Mouse (Mus musculus): ENCODE data around the gene Cd68. TPM values are rescaled to one million over a fixed set of nuclear protein-coding genes. Genes with fewer than 3 reads are reported as not detected.

The Cd68 gene
- polyA plus RNA-seq (2012; rRNA removed): 20.9 and 24.7 TPM in 2 replicates

DNA sequence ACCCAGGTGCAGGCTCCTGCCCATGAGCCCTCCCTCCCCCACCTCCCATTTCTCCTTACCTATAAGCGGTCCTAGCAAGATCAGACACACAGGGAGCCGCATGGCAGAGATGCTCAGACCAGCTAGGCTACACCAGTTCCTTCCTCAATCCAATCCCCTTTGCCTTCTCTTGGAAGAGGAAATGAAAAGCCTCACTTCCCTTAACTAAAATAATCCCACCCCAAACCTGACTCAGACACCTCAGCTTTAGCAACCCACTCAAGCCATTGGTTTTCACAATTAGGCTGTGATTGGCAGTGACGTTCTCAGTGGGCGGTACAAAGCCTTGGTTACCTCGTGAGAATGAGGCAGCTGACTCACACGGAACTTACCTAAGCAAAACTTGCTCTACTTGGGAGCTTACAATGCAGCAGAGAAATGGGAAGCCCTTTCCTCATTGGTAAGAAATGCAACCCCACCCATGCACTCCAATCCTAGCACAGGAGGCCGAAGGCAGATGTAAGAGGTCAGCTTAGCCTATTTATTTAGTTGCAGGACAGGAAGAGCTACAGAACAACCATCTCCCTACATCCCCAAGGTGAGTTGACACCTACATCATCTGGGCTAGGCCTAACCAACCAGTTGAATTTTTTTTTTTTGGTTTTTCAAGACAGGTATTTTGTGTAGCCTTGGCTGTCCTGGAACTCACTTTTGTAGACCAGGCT is at the start of gene Cd68:
TSS of gene Cd68 (minus strand) at position 193 of the 704 bp plus-strand sequence.
- peak within 1 kb of the TSS; percentile 25 for H3K4me3 ChIP-seq (ENCODE audit: low read depth, low read length)
- TF ChIP-seq CTCF (IDR thresholded peaks at IDR 0.05; ENCODE audit: extremely low read depth, insufficient read length, insufficient replicate concordance, low read depth, low read length) (no peak), POLR2A (IDR thresholded peaks at IDR 0.05; ENCODE audit: low read depth, low read length) (no peak)
- H3K27ac ChIP-seq (ENCODE audit: insufficient read depth, low read depth, low read length): peak within 1 kb of the TSS; percentile 1; the same call in 1 of the 2 replicates
- whole genome bisulfite sequencing: 37% methylated on average over 7 of the region's 7 CpGs
- H3K36me3 ChIP-seq (ENCODE audit: control insufficient read depth, insufficient read depth, low read length): peaks cover 38% of the 10 kb centered on the region
- peaks cover 7% of the 10 kb centered on the region for H3K4me1 ChIP-seq (ENCODE audit: control insufficient read depth, insufficient read depth, insufficient read length, low read length)
- H3K27me3 ChIP-seq (ENCODE audit: control insufficient read depth, insufficient read depth, low read length): no peaks in the 10 kb centered on the region

- 70% methylated on average over 9 of the region's 9 CpGs for WGBS
- no peak overlapping the region for H3K4me3 ChIP-seq (ENCODE audit: low read depth, low read length)
- TF ChIP-seq POLR2A (IDR thresholded peaks at IDR 0.05; ENCODE audit: low read depth, low read length) (no peak), CTCF (IDR thresholded peaks at IDR 0.05; ENCODE audit: extremely low read depth, insufficient read length, insufficient replicate concordance, low read depth, low read length) (peak; percentile 55; the same call in 1 of the 2 replicates)
- no peaks in the 10 kb centered on the region for H3K27me3 ChIP-seq (ENCODE audit: control insufficient read depth, insufficient read depth, low read length)
- H3K36me3 ChIP-seq (ENCODE audit: control insufficient read depth, insufficient read depth, low read length): no peaks in the 10 kb centered on the region
- peaks cover 5% of the 10 kb centered on the region; the same call in 1 of the 2 replicates for H3K4me1 ChIP-seq (ENCODE audit: control insufficient read depth, insufficient read depth, insufficient read length, low read length)
- H3K27ac ChIP-seq (ENCODE audit: insufficient read depth, low read depth, low read length): no peak overlapping the region
These were observed 49.5 kb upstream of the Cd68 start for GRCm38 (mm10) chr11:69715482-69715881.

GRCm38 (mm10) chr11:69714636-69715329 is 48.8 kb upstream of the Cd68 start:
- Histone ChIP-seq H3K36me3 (ENCODE audit: control insufficient read depth, insufficient read depth, low read length) (no peaks in the 10 kb centered on the region), H3K27ac (ENCODE audit: insufficient read depth, low read depth, low read length) (no peak overlapping the region), H3K27me3 (ENCODE audit: control insufficient read depth, insufficient read depth, low read length) (no peaks in the 10 kb centered on the region), H3K4me1 (ENCODE audit: control insufficient read depth, insufficient read depth, insufficient read length, low read length) (peaks cover 5% of the 10 kb centered on the region; the same call in 1 of the 2 replicates), H3K4me3 (ENCODE audit: low read depth, low read length) (no peak overlapping the region)
- 66% methylated on average over 18 of the region's 18 CpGs for WGBS
- no peak for TF ChIP-seq POLR2A (IDR thresholded peaks at IDR 0.05; ENCODE audit: low read depth, low read length)
- TF ChIP-seq CTCF (IDR thresholded peaks at IDR 0.05; ENCODE audit: extremely low read depth, insufficient read length, insufficient replicate concordance, low read depth, low read length): no peak

GRCm38 (mm10) chr11:69712954-69713672 is 47.2 kb upstream of the Cd68 start:
- Histone ChIP-seq H3K36me3 (ENCODE audit: control insufficient read depth, insufficient read depth, low read length) (no peaks in the 10 kb centered on the region), H3K4me3 (ENCODE audit: low read depth, low read length) (no peak overlapping the region), H3K4me1 (ENCODE audit: control insufficient read depth, insufficient read depth, insufficient read length, low read length) (no peaks in the 10 kb centered on the region), H3K27me3 (ENCODE audit: control insufficient read depth, insufficient read depth, low read length) (no peaks in the 10 kb centered on the region), H3K27ac (ENCODE audit: insufficient read depth, low read depth, low read length) (no peak overlapping the region)
- TF ChIP-seq POLR2A (IDR thresholded peaks at IDR 0.05; ENCODE audit: low read depth, low read length) (no peak), CTCF (IDR thresholded peaks at IDR 0.05; ENCODE audit: extremely low read depth, insufficient read length, insufficient replicate concordance, low read depth, low read length) (no peak)
- WGBS: 86% methylated on average over 20 of the region's 20 CpGs

GRCm38 (mm10) chr11:69711082-69711481 is 45.1 kb upstream of the Cd68 start:
- no peaks in the 10 kb centered on the region for H3K27me3 ChIP-seq (ENCODE audit: control insufficient read depth, insufficient read depth, low read length)
- no peak overlapping the region for H3K4me3 ChIP-seq (ENCODE audit: low read depth, low read length)
- H3K36me3 ChIP-seq (ENCODE audit: control insufficient read depth, insufficient read depth, low read length): no peaks in the 10 kb centered on the region
- no peak overlapping the region for H3K27ac ChIP-seq (ENCODE audit: insufficient read depth, low read depth, low read length)
- 79% methylated on average over 2 of the region's 2 CpGs for WGBS
- H3K4me1 ChIP-seq (ENCODE audit: control insufficient read depth, insufficient read depth, insufficient read length, low read length): peaks cover 7% of the 10 kb centered on the region; the same call in 1 of the 2 replicates
- TF ChIP-seq POLR2A (IDR thresholded peaks at IDR 0.05; ENCODE audit: low read depth, low read length): no peak
- no peak for TF ChIP-seq CTCF (IDR thresholded peaks at IDR 0.05; ENCODE audit: extremely low read depth, insufficient read length, insufficient replicate concordance, low read depth, low read length)

GRCm38 (mm10) chr11:69710470-69710869 is 44.5 kb upstream of the Cd68 start:
- no peak overlapping the region for H3K27ac ChIP-seq (ENCODE audit: insufficient read depth, low read depth, low read length)
- WGBS: 77% methylated on average over 3 of the region's 3 CpGs
- TF ChIP-seq POLR2A (IDR thresholded peaks at IDR 0.05; ENCODE audit: low read depth, low read length) (no peak), CTCF (IDR thresholded peaks at IDR 0.05; ENCODE audit: extremely low read depth, insufficient read length, insufficient replicate concordance, low read depth, low read length) (no peak)
- no peaks in the 10 kb centered on the region for H3K27me3 ChIP-seq (ENCODE audit: control insufficient read depth, insufficient read depth, low read length)
- H3K36me3 ChIP-seq (ENCODE audit: control insufficient read depth, insufficient read depth, low read length): no peaks in the 10 kb centered on the region
- H3K4me1 ChIP-seq (ENCODE audit: control insufficient read depth, insufficient read depth, insufficient read length, low read length): peaks cover 7% of the 10 kb centered on the region; the same call in 1 of the 2 replicates
- H3K4me3 ChIP-seq (ENCODE audit: low read depth, low read length): no peak overlapping the region

Data from small intestine, adult 2 months (tissue).